Mouse (Mus musculus) G1E (cell line): ENCODE measurements around the gene Castor2. TPM values are rescaled to one million over a fixed set of nuclear protein-coding genes. Genes with fewer than 3 reads are reported as not detected.

ENCODE experiments used
- ATAC-seq: 2 replicates; pipeline ENCODE4 v1.8.0; 2016; ENCODE audit warnings: mild to moderate bottlenecking; ENCODE audit not compliant: insufficient number of reproducible peaks, poor library complexity, low FRiP score, severe bottlenecking; ENCODE audit errors: extremely low read depth
- DNase-seq: peaks from one replicate; pipeline ENCODE4 v3.0.0; 2012; ENCODE audit warnings: low spot score
- H3K27me3 ChIP-seq: 2 replicates; pipeline ENCODE4 v1.6.1; 2012; ENCODE audit warnings: mild to moderate bottlenecking, low read length, inconsistent platforms; ENCODE audit not compliant: insufficient read depth
- H3K36me3 ChIP-seq: replicated peaks from 2 replicates; pipeline ENCODE3; 2012; ENCODE audit warnings: mild to moderate bottlenecking, inconsistent platforms
- H3K4me1 ChIP-seq: 2 replicates; pipeline ENCODE4 v1.6.1; 2012; ENCODE audit warnings: low read depth, low read length, inconsistent platforms, mixed read lengths; ENCODE audit not compliant: insufficient read depth
- H3K4me3 ChIP-seq: 2 replicates; pipeline ENCODE4 v1.5.1; 2012; ENCODE audit warnings: low read depth, mild to moderate bottlenecking, inconsistent platforms, low read length, moderate library complexity, mixed read lengths
- H3K9me3 ChIP-seq: replicated peaks from 2 replicates; pipeline ENCODE4 v1.6.1; 2012; ENCODE audit warnings: inconsistent platforms
- CTCF ChIP-seq: IDR thresholded peaks from 2 replicates; pipeline ENCODE4 v1.5.1; 2012; ENCODE audit warnings: low read depth, low read length, inconsistent platforms, mixed read lengths
- GATA1 ChIP-seq: IDR thresholded peaks from 2 replicates; pipeline ENCODE4 v1.6.1; 2012; ENCODE audit warnings: borderline replicate concordance, low read length, inconsistent platforms, mixed read lengths
- GATA2 ChIP-seq: IDR thresholded peaks from 2 replicates; pipeline ENCODE4 v1.6.1; 2012; ENCODE audit warnings: low read depth, low read length, inconsistent platforms, borderline replicate concordance
- POLR2AphosphoS5 ChIP-seq: IDR thresholded peaks from 2 replicates; pipeline ENCODE4 v1.6.1; 2012; ENCODE audit warnings: low read depth, low read length, inconsistent platforms; ENCODE audit not compliant: insufficient replicate concordance
- TAL1 ChIP-seq: conservative IDR thresholded peaks from 2 replicates; pipeline ENCODE4 v1.6.1; 2012; ENCODE audit warnings: low read depth, low read length, inconsistent platforms, mixed read lengths
- polyA plus RNA-seq: library from polyadenylated mRNA; stranded (reverse); fragments of >175 nt; gene quantifications from 2 replicates; pipeline ENCODE4 v1.2.3, GENCODE M21; 2012
- total RNA-seq, 2 experiments: library from RNA; stranded (forward) in 1 of 2; stranded (reverse) in 1 of 2; fragments of 200-1000 nt in 1 of 2; fragments of >200 nt in 1 of 2; fragmentation: Nextera tagmentation in 1 of 2; gene quantifications; 2 replicates each; pipeline ENCODE4 v1.2.3; 2014 to 2017

Gene Castor2
- total and polyA plus RNA-seq, 3 experiments, result 0.22 TPM; not detected in 2

DNA sequence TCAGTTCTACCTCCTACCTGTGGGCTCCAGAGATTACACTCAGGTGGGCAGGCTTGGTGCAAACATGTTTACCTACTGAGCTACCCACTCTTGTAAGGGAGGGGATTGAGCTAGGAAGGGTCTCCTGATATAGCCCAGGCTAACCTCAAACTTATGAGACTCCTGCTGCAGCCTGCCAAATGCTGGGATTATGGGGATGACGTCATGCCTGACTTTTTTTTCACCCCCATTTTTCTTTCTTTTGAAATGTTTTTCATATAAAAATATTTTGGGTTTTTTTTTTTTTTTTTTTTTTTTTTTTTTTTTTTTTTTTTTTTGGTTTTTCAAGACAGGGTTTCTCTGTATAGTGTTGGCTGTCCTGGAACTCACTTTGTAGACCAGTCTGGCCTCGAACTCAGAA lies 26.7 kb downstream of the Castor2 start:
- H3K9me3 ChIP-seq, result peaks cover 6% of the 10 kb centered on the region; the same call in 1 of the 2 replicates
- no peak for ATAC-seq
- H3K4me1 ChIP-seq, result no peaks in the 10 kb centered on the region

GRCm38 (mm10) chr5:134131586-134131985 lies 32.1 kb downstream of the Castor2 start:
- Histone ChIP-seq H3K4me1 (no peaks in the 10 kb centered on the region), H3K9me3 (peaks cover 4% of the 10 kb centered on the region; the same call in 1 of the 2 replicates), H3K27me3 (no peaks in the 10 kb centered on the region), H3K36me3 (no peaks in the 10 kb centered on the region), H3K4me3 (no peak overlapping the region)
- DNase-seq (no peak), ATAC-seq (no peak)
- TF ChIP-seq TAL1, result no peak
- no peak for TF ChIP-seq POLR2AphosphoS5
- TF ChIP-seq GATA2, result no peak
- no peak for TF ChIP-seq CTCF
- TF ChIP-seq GATA1, result no peak

More for the DNA sequence above, 26.7 kb downstream of the Castor2 start:
- Histone ChIP-seq H3K36me3 (no peaks in the 10 kb centered on the region), H3K27me3 (no peaks in the 10 kb centered on the region), H3K4me3 (no peak overlapping the region)
- no peak for DNase-seq
- TF ChIP-seq CTCF, result no peak
- no peak for TF ChIP-seq TAL1
- no peak for TF ChIP-seq POLR2AphosphoS5
- TF ChIP-seq GATA2, result no peak
- TF ChIP-seq GATA1, result no peak

DNA sequence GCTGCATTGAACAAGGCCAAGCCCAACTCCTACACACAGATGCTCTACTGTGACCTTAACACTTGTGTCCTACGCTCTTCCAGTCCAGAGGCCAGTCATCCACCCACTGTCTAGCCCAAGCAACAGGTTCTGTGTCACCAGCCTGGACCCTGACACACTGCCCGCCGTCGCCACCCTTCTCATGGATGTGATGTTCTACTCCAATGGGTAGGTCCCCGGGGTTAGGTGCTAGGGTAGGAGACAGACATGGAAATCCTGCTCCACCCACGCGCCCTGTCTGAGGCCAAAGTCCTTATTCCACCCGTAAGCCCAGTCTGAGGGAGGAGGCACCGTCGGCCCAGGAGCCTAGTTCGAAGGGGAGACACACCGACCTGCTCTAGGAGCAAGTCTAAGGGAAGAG lies 36.5 kb downstream of the Castor2 start:
- H3K4me3 ChIP-seq, result no peak overlapping the region
- H3K27me3 ChIP-seq, result no peaks in the 10 kb centered on the region
- no peaks in the 10 kb centered on the region for H3K4me1 ChIP-seq
- no peak for ATAC-seq
- TF ChIP-seq GATA1 (no peak), POLR2AphosphoS5 (no peak), TAL1 (no peak), CTCF (no peak), GATA2 (no peak)
- no peak for DNase-seq
- H3K36me3 ChIP-seq, result no peaks in the 10 kb centered on the region
- peaks cover 6% of the 10 kb centered on the region; the same call in 1 of the 2 replicates for H3K9me3 ChIP-seq

- ATAC-seq (no peak), DNase-seq (no peak)
- Histone ChIP-seq H3K36me3 (no peaks in the 10 kb centered on the region), H3K9me3 (peaks cover 6% of the 10 kb centered on the region; the same call in 1 of the 2 replicates), H3K4me3 (no peak overlapping the region), H3K27me3 (no peaks in the 10 kb centered on the region), H3K4me1 (no peaks in the 10 kb centered on the region)
- TF ChIP-seq TAL1 (no peak), POLR2AphosphoS5 (no peak), CTCF (no peak), GATA2 (no peak)
Measured at GRCm38 (mm10) chr5:134137933-134138332, 38.4 kb downstream of the Castor2 start.

DNA sequence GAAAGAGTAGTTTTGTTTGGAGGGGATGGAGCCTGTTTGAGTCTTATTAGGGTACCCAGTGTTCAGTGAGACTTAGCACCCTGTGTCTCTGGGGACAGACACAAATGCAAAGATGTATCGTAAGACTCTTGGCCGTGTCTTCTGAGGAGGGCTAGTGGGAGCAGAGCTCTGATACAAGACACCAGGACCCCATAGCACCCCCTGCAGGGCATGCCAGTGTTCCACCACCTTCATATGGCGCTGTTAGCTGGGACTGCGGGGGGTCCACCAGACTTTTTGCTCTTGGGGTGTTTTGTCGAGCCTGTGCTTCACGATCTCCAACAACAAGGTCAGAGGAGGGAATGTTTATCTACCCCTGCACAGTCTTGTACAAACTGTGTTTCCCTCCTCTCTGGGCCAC lies 39.9 kb downstream of the Castor2 start:
- DNase-seq (no peak), ATAC-seq (no peak)
- TF ChIP-seq POLR2AphosphoS5 (no peak), CTCF (no peak), GATA2 (no peak)
- H3K4me1 ChIP-seq, result no peaks in the 10 kb centered on the region
- H3K4me3 ChIP-seq, result no peak overlapping the region
- H3K9me3 ChIP-seq, result 0 out of 2 replicates have a peak, but pooled peaks cover 2% of the 10 kb centered on the region
- no peaks in the 10 kb centered on the region for H3K36me3 ChIP-seq
- H3K27me3 ChIP-seq, result no peaks in the 10 kb centered on the region; the same call in 1 of the 2 replicates

GRCm38 (mm10) chr5:134141236-134141635 lies 41.7 kb downstream of the Castor2 start:
- no peak for DNase-seq
- no peaks in the 10 kb centered on the region for H3K4me1 ChIP-seq
- TF ChIP-seq GATA2 (no peak), CTCF (no peak), TAL1 (no peak), GATA1 (no peak), POLR2AphosphoS5 (no peak)

GRCm38 (mm10) chr5:134142381-134142780 lies 42.9 kb downstream of the Castor2 start:
- H3K36me3 ChIP-seq, result peaks cover 9% of the 10 kb centered on the region
- no peak for DNase-seq
- TF ChIP-seq TAL1, result no peak
- no peaks in the 10 kb centered on the region; the same call in 1 of the 2 replicates for H3K27me3 ChIP-seq
- H3K4me3 ChIP-seq, result no peak overlapping the region
- no peaks in the 10 kb centered on the region for H3K9me3 ChIP-seq
- no peaks in the 10 kb centered on the region for H3K4me1 ChIP-seq
- no peak for ATAC-seq

More at GRCm38 (mm10) chr5:134141236-134141635, 41.7 kb downstream of the Castor2 start:
- ATAC-seq, result no peak
- H3K27me3 ChIP-seq, result no peaks in the 10 kb centered on the region; the same call in 1 of the 2 replicates
- H3K4me3 ChIP-seq, result no peak overlapping the region
- 0 out of 2 replicates have a peak, but pooled peaks cover 2% of the 10 kb centered on the region for H3K9me3 ChIP-seq
- H3K36me3 ChIP-seq, result no peaks in the 10 kb centered on the region
